Mouse (Mus musculus) lung, adult 2 months (tissue): ENCODE results near the gene Chrna3.

Experiments
- CTCF ChIP-seq: fragments of 200-500 bp; IDR thresholded peaks from 2 replicates; pipeline ENCODE4 v1.5.1; 2011; ENCODE audit warnings: mild to moderate bottlenecking, low read length, control low read depth; ENCODE audit not compliant: insufficient read depth
- POLR2A ChIP-seq: fragments of 200-500 bp; IDR thresholded peaks from 2 replicates; pipeline ENCODE4 v1.6.1; 2011; ENCODE audit warnings: low read depth, mild to moderate bottlenecking, control low read depth, low read length, borderline replicate concordance; ENCODE audit errors: extremely low read depth

- TF ChIP-seq CTCF (peak; percentile 62), POLR2A (no peak)
Observed at GRCm38 (mm10) chr9:55023902-55024583, 2.3 kb downstream of the Chrna3 start.
